Mouse (Mus musculus) heart, adult 9 months (tissue): ENCODE measurements around the gene Tmem92.

Source experiments
- DNase-seq, 2 experiments: peaks; one replicate each; pipeline ENCODE4 v3.0.0; 2022; ENCODE audit warnings: low spot score in 2 of 2

The Tmem92 gene

GRCm38 (mm10) chr11:94729565-94729964, 52.9 kb downstream of the Tmem92 start:
- DNase-seq = no peak

- no peak for DNase-seq
Observed at GRCm38 (mm10) chr11:94728545-94728944, 54.0 kb downstream of the Tmem92 start.

- no peak for DNase-seq
Observed at GRCm38 (mm10) chr11:94727306-94727705, 55.2 kb downstream of the Tmem92 start.
